Mouse (Mus musculus): ENCODE results near the gene Fmnl3.

DNA sequence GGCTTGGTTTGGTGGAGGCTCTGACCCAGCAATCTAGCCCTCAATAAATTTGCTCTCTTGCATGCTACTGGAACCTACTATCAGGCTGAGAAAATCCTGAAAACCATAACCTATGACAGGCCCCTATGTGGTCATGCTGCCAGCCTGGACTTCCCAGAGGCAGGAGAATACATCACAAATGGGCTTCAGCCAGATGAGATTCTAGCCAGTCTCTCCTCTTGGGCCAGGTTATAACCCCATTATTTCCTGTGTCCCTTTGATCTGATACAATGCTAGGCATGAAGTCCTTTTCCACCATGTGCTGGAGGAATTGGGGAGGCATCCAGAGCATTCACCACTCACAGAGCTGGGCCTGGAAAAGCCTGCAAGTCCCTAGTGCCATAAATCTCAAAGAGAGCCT, 38.2 kb downstream of the Fmnl3 start:
- TF ChIP-seq CTCF (conservative IDR thresholded peaks at IDR 0.05; ENCODE audit: low read length) (no peak), POU5F1 (IDR thresholded peaks at IDR 0.05; ENCODE audit: borderline replicate concordance, low read length) (no peak)
